Mouse (Mus musculus) hindbrain, embryonic 14.5 days (tissue): ENCODE measurements around the gene Aldh9a1. TPM values are rescaled to one million over a fixed set of nuclear protein-coding genes. Genes with fewer than 3 reads are reported as not detected.

ENCODE experiments used
- ATAC-seq: fragments of 200-750 bp; cut with Nextera tagmentation; 2 replicates; pipeline ENCODE4 v1.8.0; 2017; ENCODE audit warnings: moderate number of reproducible peaks, mild to moderate bottlenecking, moderate TSS enrichment, moderate library complexity; ENCODE audit not compliant: low FRiP score
- DNase-seq: peaks from one replicate; pipeline ENCODE4 v3.0.0-alpha.2; 2015; ENCODE audit warnings: low spot score
- H3K27ac ChIP-seq: fragments of 300-500 bp; sonication (generic); 2 replicates; pipeline ENCODE4 v1.5.1; 2014; ENCODE audit warnings: mild to moderate bottlenecking, moderate library complexity
- H3K27me3 ChIP-seq: fragments of 300-500 bp; sonication (generic); 2 replicates; pipeline ENCODE4 v1.6.1; 2014; ENCODE audit warnings: mild to moderate bottlenecking, low read length, mixed read lengths; ENCODE audit not compliant: control insufficient read depth, insufficient read depth
- H3K36me3 ChIP-seq: fragments of 300-500 bp; sonication (generic); replicated peaks from 2 replicates; pipeline ENCODE4 v1.6.1; 2014; ENCODE audit not compliant: control insufficient read depth, insufficient read depth
- H3K4me1 ChIP-seq: fragments of 300-500 bp; sonication (generic); replicated peaks from 2 replicates; pipeline ENCODE4 v1.6.1; 2014; ENCODE audit warnings: antibody characterized with exemption, low read length, mixed read lengths; ENCODE audit not compliant: control insufficient read depth, insufficient read depth
- H3K4me2 ChIP-seq: fragments of 300-500 bp; sonication (generic); replicated peaks from 2 replicates; pipeline ENCODE4 v1.6.1; 2014; ENCODE audit warnings: mild to moderate bottlenecking, moderate library complexity
- H3K4me3 ChIP-seq: fragments of 300-500 bp; sonication (generic); replicated peaks from 2 replicates; pipeline ENCODE4 v1.5.1; 2014; ENCODE audit warnings: mild to moderate bottlenecking, low read length
- H3K9ac ChIP-seq: fragments of 300-500 bp; sonication (generic); 2 replicates; pipeline ENCODE4 v1.6.1; 2014
- H3K9me3 ChIP-seq: fragments of 300-500 bp; sonication (generic); 2 replicates; pipeline ENCODE4 v1.6.1; 2016; ENCODE audit warnings: low read length; ENCODE audit not compliant: control insufficient read depth
- WGBS: fragments of 180-500 bp; shearing (Covaris S2); extraction: QIAGEN DNeasy Blood & Tissue Kit; methylation state at CpG from one replicate; pipeline ENCODE4 v1.1.7; 2014; 5-methylcytosine and 5-hydroxymethylcytosine counted together
- polyA plus RNA-seq: library from polyadenylated mRNA; unstranded; fragments of >200 nt; fragmentation: Nextera tagmentation; extraction: Ambion mirVana; gene quantifications from 2 replicates; pipeline ENCODE4 v1.2.1, GENCODE M21; 2014

Aldh9a1 gene
- 32.3 and 36.4 TPM in 2 replicates for polyA plus RNA-seq

- Histone ChIP-seq H3K36me3 (peaks cover 9% of the 10 kb centered on the region), H3K4me3 (peak within 1 kb of the TSS; percentile 63), H3K4me2 (peak within 1 kb of the TSS; percentile 83)
Observed at GRCm38 (mm10) chr1:167349815-167350596, at the start of gene Aldh9a1. TSS of gene Aldh9a1 (plus strand) at chr1:167349991.

DNA sequence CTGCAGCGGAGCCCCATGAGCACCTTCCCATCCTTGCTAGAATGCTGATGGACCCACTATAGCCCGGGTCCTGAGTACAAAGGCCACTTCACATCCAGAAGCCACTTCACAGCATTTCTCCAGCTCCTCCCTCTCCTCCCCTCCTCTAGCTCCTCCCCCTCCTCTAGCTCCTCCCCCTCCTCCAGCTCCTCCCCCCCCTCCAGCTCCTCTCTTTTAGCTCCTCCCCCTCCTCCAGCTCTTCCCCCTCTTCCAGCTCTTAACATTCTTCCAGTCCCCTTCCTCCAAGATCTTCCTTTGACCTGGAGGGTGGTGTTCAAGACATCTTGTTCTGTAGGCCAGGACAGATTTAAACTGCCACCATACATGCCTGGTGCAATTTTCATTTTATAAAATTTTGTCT lies 49.7 kb upstream of the Aldh9a1 start:
- no peak overlapping the region for H3K4me3 ChIP-seq
- no peak overlapping the region for H3K4me2 ChIP-seq
- H3K36me3 ChIP-seq: no peaks in the 10 kb centered on the region
- no peak for ATAC-seq
- no peak for DNase-seq
- no peak overlapping the region for H3K9ac ChIP-seq
- H3K9me3 ChIP-seq: no peaks in the 10 kb centered on the region
- H3K4me1 ChIP-seq: no peaks in the 10 kb centered on the region; the same call in 1 of the 2 replicates
- no peaks in the 10 kb centered on the region for H3K27me3 ChIP-seq
- WGBS: 91% methylated on average over 2 of the region's 2 CpGs
- no peak overlapping the region for H3K27ac ChIP-seq

More at GRCm38 (mm10) chr1:167349815-167350596, at the start of gene Aldh9a1:
- DNase-seq (peak; percentile 83), ATAC-seq (peak; percentile 98)
- Histone ChIP-seq H3K9ac (peak within 1 kb of the TSS; percentile 72), H3K9me3 (no peaks in the 10 kb centered on the region), H3K4me1 (no peaks in the 10 kb centered on the region), H3K27ac (peak within 1 kb of the TSS; percentile 86), H3K27me3 (no peaks in the 10 kb centered on the region)
- 1% methylated on average over 55 of the region's 55 CpGs for WGBS

- H3K9me3 ChIP-seq: no peaks in the 10 kb centered on the region
- H3K36me3 ChIP-seq: no peaks in the 10 kb centered on the region
- H3K4me3 ChIP-seq: no peak overlapping the region
- DNase-seq (no peak), ATAC-seq (no peak)
- WGBS: 66% methylated on average over 7 of the region's 7 CpGs
- H3K4me2 ChIP-seq: no peak overlapping the region
- peaks cover 6% of the 10 kb centered on the region for H3K4me1 ChIP-seq
- no peaks in the 10 kb centered on the region for H3K27me3 ChIP-seq
- H3K27ac ChIP-seq: no peak overlapping the region
- no peak overlapping the region for H3K9ac ChIP-seq
Observed at GRCm38 (mm10) chr1:167305501-167306137, 44.2 kb upstream of the Aldh9a1 start.

GRCm38 (mm10) chr1:167306451-167307240 lies 43.1 kb upstream of the Aldh9a1 start:
- H3K4me1 ChIP-seq: peaks cover 6% of the 10 kb centered on the region
- no peak for DNase-seq
- H3K4me2 ChIP-seq: no peak overlapping the region
- H3K27ac ChIP-seq: no peak overlapping the region
- H3K4me3 ChIP-seq: no peak overlapping the region
- H3K36me3 ChIP-seq: 0 out of 2 replicates have a peak, but pooled peaks cover 5% of the 10 kb centered on the region
- H3K9ac ChIP-seq: no peak overlapping the region
- 69% methylated on average over 5 of the region's 5 CpGs for WGBS
- ATAC-seq: no peak
- H3K27me3 ChIP-seq: no peaks in the 10 kb centered on the region
- no peaks in the 10 kb centered on the region for H3K9me3 ChIP-seq

DNA sequence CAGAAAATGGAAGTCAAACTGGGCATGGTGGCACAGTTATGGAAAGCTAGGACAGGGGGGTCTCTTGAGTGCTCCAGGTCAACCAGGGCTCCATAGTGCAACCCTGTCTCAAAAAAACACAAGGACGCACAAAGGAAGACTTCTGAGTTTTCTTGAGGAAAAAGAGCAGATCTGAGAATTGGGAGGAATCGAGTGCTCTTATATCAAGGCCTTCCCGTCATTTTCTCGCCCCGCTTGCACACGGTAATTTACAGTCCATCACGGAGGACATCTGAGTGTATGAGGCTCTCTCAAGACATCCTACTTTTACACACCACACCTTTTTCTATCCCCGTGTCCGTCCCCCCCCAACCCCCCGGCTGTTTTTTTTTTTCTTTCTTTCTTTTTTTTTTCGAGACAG lies 42.1 kb upstream of the Aldh9a1 start:
- no peak for ATAC-seq
- no peak for DNase-seq
- peak overlapping the region; percentile 97 for H3K27ac ChIP-seq
- peaks cover 6% of the 10 kb centered on the region for H3K4me1 ChIP-seq
- no peaks in the 10 kb centered on the region for H3K9me3 ChIP-seq
- H3K4me2 ChIP-seq: peak overlapping the region; percentile 94
- WGBS: 67% methylated on average over 11 of the region's 11 CpGs
- H3K27me3 ChIP-seq: no peaks in the 10 kb centered on the region
- peak overlapping the region; percentile 96 for H3K9ac ChIP-seq
- H3K36me3 ChIP-seq: peaks cover 15% of the 10 kb centered on the region
- peak overlapping the region; percentile 92 for H3K4me3 ChIP-seq

DNA sequence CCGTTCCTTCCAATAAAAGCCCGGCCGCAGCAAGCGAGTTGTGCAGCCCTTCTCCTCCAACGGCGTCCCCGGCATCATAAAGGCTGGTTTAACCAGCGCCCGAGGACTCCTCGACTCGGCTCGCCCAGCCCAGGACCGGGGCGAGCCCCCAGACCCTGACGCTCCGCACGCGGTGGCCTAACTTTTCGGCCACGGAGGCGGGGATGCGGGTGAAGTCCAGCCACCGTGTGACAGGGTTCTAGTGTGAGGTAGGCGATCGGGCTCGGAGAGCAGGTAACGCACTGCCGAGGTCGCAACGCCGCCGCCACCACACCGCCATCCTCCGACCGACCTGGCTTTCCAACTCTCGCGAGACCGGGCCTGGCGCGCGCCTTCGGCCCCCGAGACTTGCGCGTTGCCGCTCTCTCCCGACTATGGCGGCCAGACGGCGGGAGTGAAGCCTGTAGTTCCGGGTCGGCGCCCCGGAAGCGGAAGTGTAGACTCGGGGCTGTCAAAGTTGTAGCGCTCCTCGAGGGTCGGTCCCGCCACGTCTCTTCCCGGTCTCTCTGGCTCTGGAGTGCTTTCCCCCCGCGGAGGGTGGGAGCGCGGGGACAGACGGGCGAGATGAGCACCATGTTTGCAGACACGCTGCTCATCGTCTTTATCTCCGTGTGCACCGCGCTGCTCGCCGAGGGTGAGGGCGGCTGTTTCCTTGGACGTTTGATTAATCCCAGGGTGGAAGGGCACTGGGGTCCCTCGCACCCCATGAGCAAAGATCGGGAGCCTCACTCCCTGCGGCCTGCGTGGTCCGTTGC lies 41.3 kb upstream of the Aldh9a1 start, which contains the start of gene Tmco1:
Gene Tmco1, plus strand, starts transcription at position 118 of the 794 bp plus-strand sequence.
- WGBS: under 1% methylated on average over 78 of the region's 82 CpGs
- H3K27me3 ChIP-seq: no peaks in the 10 kb centered on the region
- peak within 1 kb of the TSS; percentile 97 for H3K27ac ChIP-seq
- DNase-seq: peak; percentile 99
- H3K9ac ChIP-seq: peak within 1 kb of the TSS; percentile 96
- H3K36me3 ChIP-seq: peaks cover 15% of the 10 kb centered on the region
- peak within 1 kb of the TSS; percentile 94 for H3K4me2 ChIP-seq
- no peaks in the 10 kb centered on the region for H3K9me3 ChIP-seq
- ATAC-seq: peak; percentile 98
- peak within 1 kb of the TSS; percentile 92 for H3K4me3 ChIP-seq
- H3K4me1 ChIP-seq: peaks cover 6% of the 10 kb centered on the region

DNA sequence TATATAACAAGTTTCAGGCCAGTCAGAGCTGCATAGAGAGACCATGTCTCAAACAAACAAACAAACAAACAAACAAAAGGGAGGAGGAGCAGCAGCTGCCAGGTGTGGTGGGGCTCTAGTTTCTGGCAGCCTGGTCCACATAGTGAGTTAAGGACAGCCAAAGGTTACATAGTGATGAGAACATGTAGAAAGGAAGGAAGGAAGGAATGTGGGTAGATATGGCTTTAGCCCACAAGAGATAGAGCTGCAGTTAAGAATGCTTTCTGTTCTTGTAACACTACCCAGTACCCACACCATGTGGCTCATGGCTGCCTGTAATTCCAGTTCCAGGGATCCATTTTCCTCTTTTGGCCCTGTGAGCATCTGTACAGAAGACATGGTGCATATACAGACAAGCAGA lies 37.4 kb upstream of the Aldh9a1 start:
- Histone ChIP-seq H3K4me3 (no peak overlapping the region), H3K4me2 (no peak overlapping the region), H3K9ac (no peak overlapping the region), H3K36me3 (peaks cover 33% of the 10 kb centered on the region), H3K27me3 (no peaks in the 10 kb centered on the region), H3K4me1 (peaks cover 6% of the 10 kb centered on the region), H3K9me3 (no peaks in the 10 kb centered on the region), H3K27ac (no peak overlapping the region)
- no peak for ATAC-seq
- DNase-seq: no peak

DNA sequence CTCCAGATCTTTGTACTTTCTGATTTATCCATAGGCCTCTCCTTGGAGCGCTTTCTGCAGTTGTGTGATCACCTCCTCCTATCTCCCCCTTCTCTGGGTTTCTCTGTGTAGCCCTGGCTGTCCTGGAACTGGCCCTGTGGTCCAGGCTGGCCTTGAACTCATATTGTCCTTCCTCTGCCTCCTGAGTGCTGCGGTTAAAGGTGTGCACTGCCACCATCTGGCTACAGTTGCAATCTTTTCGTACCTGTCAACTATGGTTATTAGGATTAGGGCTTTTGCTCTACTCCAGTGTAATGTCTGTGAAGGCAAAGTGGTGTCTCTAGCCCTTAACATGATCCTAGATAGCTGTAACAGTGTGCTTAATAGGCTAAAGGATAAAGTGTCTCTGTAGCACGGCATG lies 36.6 kb upstream of the Aldh9a1 start:
- DNase-seq: no peak
- no peaks in the 10 kb centered on the region for H3K27me3 ChIP-seq

More for the DNA sequence above, 36.6 kb upstream of the Aldh9a1 start:
- no peak overlapping the region for H3K4me3 ChIP-seq
- no peak overlapping the region for H3K27ac ChIP-seq
- peaks cover 6% of the 10 kb centered on the region for H3K4me1 ChIP-seq
- H3K36me3 ChIP-seq: peaks cover 41% of the 10 kb centered on the region
- no peak overlapping the region for H3K9ac ChIP-seq
- no peak overlapping the region for H3K4me2 ChIP-seq
- H3K9me3 ChIP-seq: no peaks in the 10 kb centered on the region
- WGBS: 89% methylated on average over 4 of the region's 4 CpGs
- ATAC-seq: no peak
